Mouse (Mus musculus): Measurements from ENCODE around the gene Tmem201.
A peak's percentile ranks its signal among the peaks of the same experiment; 100 is the strongest.

GRCm38 (mm10) chr4:149774094-149774470 is 36.2 kb upstream of the Tmem201 start, which contains the start of gene Slc25a33:
- peak; percentile 99 for TF ChIP-seq POLR2A (IDR thresholded peaks at IDR 0.05; ENCODE audit: borderline replicate concordance, extremely low read depth, insufficient read depth, insufficient read length, poor library complexity, severe bottlenecking)
- TF ChIP-seq CTCF (IDR thresholded peaks at IDR 0.05; ENCODE audit: borderline replicate concordance, extremely low read depth, insufficient read depth, insufficient read length): no peak
